Mouse (Mus musculus) kidney, adult 18-20 months (tissue): Measurements from ENCODE around the gene Cadm2.

Experiments
- DNase-seq: peaks from one replicate; pipeline ENCODE4 v3.0.0; 2021

The Cadm2 gene

GRCm38 (mm10) chr16:67121781-67122180 lies 498.9 kb downstream of the Cadm2 start:
- DNase-seq, result no peak

- DNase-seq, result no peak
These were observed 514.1 kb downstream of the Cadm2 start for GRCm38 (mm10) chr16:67106478-67107061.

GRCm38 (mm10) chr16:67096706-67097105 lies 524.0 kb downstream of the Cadm2 start:
- DNase-seq, result no peak

- no peak for DNase-seq
These were observed 524.8 kb downstream of the Cadm2 start for GRCm38 (mm10) chr16:67095916-67096315.

- DNase-seq, result no peak
These were observed 531.0 kb downstream of the Cadm2 start for GRCm38 (mm10) chr16:67089747-67090146.

GRCm38 (mm10) chr16:67079318-67079717 lies 541.4 kb downstream of the Cadm2 start:
- DNase-seq, result no peak

- DNase-seq, result no peak
These were observed 544.4 kb downstream of the Cadm2 start for GRCm38 (mm10) chr16:67076169-67076895.

- no peak for DNase-seq
These were observed 552.2 kb downstream of the Cadm2 start for GRCm38 (mm10) chr16:67068461-67068860.

- DNase-seq, result no peak
These were observed 589.8 kb downstream of the Cadm2 start for GRCm38 (mm10) chr16:67030918-67031317.

GRCm38 (mm10) chr16:67019856-67020255 lies 600.9 kb downstream of the Cadm2 start:
- no peak for DNase-seq

- DNase-seq, result no peak
These were observed 603.0 kb downstream of the Cadm2 start for GRCm38 (mm10) chr16:67017710-67018109.

- no peak for DNase-seq
These were observed 617.5 kb downstream of the Cadm2 start for GRCm38 (mm10) chr16:67003161-67003560.

GRCm38 (mm10) chr16:67001707-67002106 lies 619.0 kb downstream of the Cadm2 start:
- no peak for DNase-seq

- no peak for DNase-seq
These were observed 623.2 kb downstream of the Cadm2 start for GRCm38 (mm10) chr16:66997461-66997860.

GRCm38 (mm10) chr16:66987741-66988140 lies 633.0 kb downstream of the Cadm2 start:
- no peak for DNase-seq

- DNase-seq, result no peak
These were observed 633.8 kb downstream of the Cadm2 start for GRCm38 (mm10) chr16:66986879-66987278.

GRCm38 (mm10) chr16:66970912-66971311 lies 649.8 kb downstream of the Cadm2 start:
- DNase-seq, result no peak

- DNase-seq, result no peak
These were observed 651.1 kb downstream of the Cadm2 start for GRCm38 (mm10) chr16:66969520-66970144.

GRCm38 (mm10) chr16:66968336-66968735 lies 652.4 kb downstream of the Cadm2 start:
- no peak for DNase-seq

GRCm38 (mm10) chr16:66967686-66968085 lies 653.0 kb downstream of the Cadm2 start:
- no peak for DNase-seq

- DNase-seq, result no peak
These were observed 661.6 kb downstream of the Cadm2 start for GRCm38 (mm10) chr16:66959146-66959545.

GRCm38 (mm10) chr16:66955876-66956275 lies 664.8 kb downstream of the Cadm2 start:
- no peak for DNase-seq

- no peak for DNase-seq
These were observed 684.4 kb downstream of the Cadm2 start for GRCm38 (mm10) chr16:66936332-66936731.

GRCm38 (mm10) chr16:66925517-66925916 lies 695.2 kb downstream of the Cadm2 start:
- no peak for DNase-seq
